Mouse (Mus musculus): Measurements from ENCODE around the gene Ghrh. TPM values are rescaled to one million over a fixed set of nuclear protein-coding genes. Genes with fewer than 3 reads are reported as not detected.
"Not testable (repeated sequence)": the region's sequence is repeated elsewhere in the genome, so short reads cannot be mapped to it uniquely, and the experiment has no call there.

The Ghrh gene
- 0.34 TPM in 1 of 2 replicates, not detected in the other for polyA plus RNA-seq (2016; fragmentation: Nextera tagmentation; extraction: Ambion mirVana)

DNA sequence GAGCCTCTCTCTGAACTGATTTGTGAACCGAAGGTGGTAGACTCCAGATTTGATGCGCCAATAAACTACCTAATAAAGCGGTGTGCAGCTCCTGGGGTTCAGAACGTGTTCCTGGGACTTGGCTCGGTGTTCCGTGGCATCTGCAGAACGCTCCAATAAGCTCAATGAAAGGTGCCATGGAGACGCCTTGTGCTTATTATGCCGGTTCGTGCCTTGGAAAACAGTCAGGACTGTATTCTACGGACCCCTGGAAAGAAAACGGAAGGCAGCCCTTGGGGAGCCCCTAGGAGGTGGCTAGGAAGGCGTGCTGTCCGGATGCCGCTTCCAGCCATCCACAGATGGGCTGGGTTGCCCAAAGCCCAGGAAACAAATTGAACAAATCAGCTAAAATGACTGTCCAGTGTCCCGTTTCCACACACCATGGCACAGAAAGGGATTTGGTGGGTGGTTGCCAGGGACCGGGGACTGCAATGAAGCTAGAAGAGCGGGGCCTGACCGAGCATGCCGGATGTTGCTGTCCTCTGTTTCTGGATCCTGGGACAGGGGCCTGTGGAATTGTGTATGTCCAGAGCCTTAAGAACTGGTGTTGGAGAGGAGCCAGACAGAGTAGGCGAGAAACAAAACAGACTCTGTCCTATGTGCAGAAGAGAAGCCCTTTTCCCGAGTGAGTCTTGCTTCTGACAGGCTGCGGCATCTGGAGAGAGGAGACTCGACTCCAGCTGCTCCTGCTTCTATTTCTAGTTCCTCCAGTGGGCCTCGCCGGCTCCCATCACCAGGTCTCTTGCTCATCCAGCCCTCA is at the start of gene Ghrh:
Gene Ghrh (minus strand): TSS at position 146 of the 799 bp plus-strand sequence.
- no peaks in the 10 kb centered on the region for H3K9me3 ChIP-seq
- no peak for DNase-seq (ENCODE audit: extremely low spot score, low spot score)
- WGBS, result 77% methylated on average over 26 of the region's 26 CpGs
- peaks cover 44% of the 10 kb centered on the region for H3K4me1 ChIP-seq
- H3K27me3 ChIP-seq (ENCODE audit: poor library complexity, severe bottlenecking), result no peaks in the 10 kb centered on the region
- H3K27ac ChIP-seq, result peak within 1 kb of the TSS; percentile 79
- no peak within 1 kb of the TSS for H3K4me3 ChIP-seq
- H3K36me3 ChIP-seq (replicated peaks), result no peaks in the 10 kb centered on the region

DNA sequence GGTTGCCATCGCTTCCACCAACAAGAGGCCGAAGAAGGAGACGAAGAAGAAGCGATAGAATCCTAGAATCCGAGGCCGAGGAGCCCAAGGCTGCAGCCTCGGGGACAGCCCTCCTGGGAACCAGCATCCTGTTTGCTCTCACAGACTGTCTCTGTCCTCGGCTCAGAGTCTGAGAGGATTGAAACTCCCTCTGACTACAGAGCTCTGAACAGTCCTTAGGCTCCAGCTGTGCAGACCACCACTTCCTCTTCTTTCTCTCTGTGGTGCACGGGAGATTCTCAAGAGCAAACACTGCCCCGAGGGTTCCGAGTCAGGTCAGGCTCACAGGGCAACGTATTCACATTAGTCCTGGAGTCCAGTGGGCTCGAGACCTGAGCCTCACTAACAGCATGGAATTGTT is 48.7 kb upstream of the Ghrh start:
- H3K27ac ChIP-seq, result peak overlapping the region; percentile 12
- peaks cover 71% of the 10 kb centered on the region for H3K36me3 ChIP-seq (replicated peaks)
- no peaks in the 10 kb centered on the region for H3K27me3 ChIP-seq (ENCODE audit: poor library complexity, severe bottlenecking)
- no peak for DNase-seq (ENCODE audit: extremely low spot score, low spot score)
- no peak overlapping the region for H3K4me3 ChIP-seq
- H3K4me1 ChIP-seq, result peaks cover 23% of the 10 kb centered on the region
- 54% methylated on average over 13 of the region's 13 CpGs for WGBS
- H3K9me3 ChIP-seq, result peaks cover 4% of the 10 kb centered on the region

DNA sequence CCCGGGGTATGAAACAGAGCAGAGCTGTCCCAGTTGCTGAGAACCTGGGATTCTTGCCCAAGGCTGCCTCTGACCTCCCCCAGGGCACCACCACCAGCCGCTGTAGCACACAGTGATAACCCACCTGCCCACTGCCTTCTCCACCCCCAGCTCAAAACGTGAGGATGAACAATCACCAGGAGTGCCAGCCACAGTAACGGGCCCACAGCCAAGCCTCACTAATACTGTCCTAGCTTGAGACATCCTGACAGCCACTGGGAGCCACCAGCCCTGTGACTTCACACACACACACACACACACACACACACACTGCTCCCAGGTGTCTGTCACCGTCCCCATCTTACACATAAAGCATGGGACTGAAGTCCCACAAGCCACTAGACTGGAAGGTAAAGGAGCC is 48.1 kb upstream of the Ghrh start:
- WGBS, result 76% methylated on average over 5 of the region's 5 CpGs
- Histone ChIP-seq H3K4me1 (peaks cover 23% of the 10 kb centered on the region), H3K9me3 (peaks cover 4% of the 10 kb centered on the region), H3K4me3 (no peak overlapping the region), H3K36me3 (replicated peaks) (peaks cover 73% of the 10 kb centered on the region), H3K27ac (peak overlapping the region; percentile 12), H3K27me3 (ENCODE audit: poor library complexity, severe bottlenecking) (no peaks in the 10 kb centered on the region)
- DNase-seq (ENCODE audit: extremely low spot score, low spot score), result no peak

DNA sequence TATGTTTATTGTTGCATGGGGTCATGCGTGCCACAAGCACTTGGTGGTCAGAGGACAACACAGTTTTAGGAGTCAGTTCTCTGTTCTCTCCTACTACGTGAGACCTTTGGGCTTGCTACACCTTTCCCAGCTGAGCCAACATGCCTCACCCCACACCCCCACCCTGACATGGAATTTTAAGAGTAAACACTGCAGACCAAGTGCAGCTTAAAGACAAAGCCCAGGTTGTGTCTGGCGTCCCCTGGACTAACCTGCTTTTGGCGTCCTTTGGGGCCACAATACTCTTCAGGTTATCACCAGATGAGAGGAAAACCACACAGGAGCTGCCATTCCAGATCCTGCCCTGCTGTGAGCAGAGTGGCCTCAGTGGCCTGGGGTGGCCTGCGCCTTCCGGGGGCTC is 47.6 kb upstream of the Ghrh start:
- H3K27ac ChIP-seq, result 0 out of 2 replicates have a peak overlapping the region, but pooled peaks have one; percentile 12
- H3K27me3 ChIP-seq (ENCODE audit: poor library complexity, severe bottlenecking), result no peaks in the 10 kb centered on the region
- H3K4me1 ChIP-seq, result peaks cover 23% of the 10 kb centered on the region
- peaks cover 77% of the 10 kb centered on the region for H3K36me3 ChIP-seq (replicated peaks)
- no peak overlapping the region for H3K4me3 ChIP-seq
- H3K9me3 ChIP-seq, result peaks cover 4% of the 10 kb centered on the region
- WGBS, result 78% methylated on average over 6 of the region's 6 CpGs
- no peak for DNase-seq (ENCODE audit: extremely low spot score, low spot score)

DNA sequence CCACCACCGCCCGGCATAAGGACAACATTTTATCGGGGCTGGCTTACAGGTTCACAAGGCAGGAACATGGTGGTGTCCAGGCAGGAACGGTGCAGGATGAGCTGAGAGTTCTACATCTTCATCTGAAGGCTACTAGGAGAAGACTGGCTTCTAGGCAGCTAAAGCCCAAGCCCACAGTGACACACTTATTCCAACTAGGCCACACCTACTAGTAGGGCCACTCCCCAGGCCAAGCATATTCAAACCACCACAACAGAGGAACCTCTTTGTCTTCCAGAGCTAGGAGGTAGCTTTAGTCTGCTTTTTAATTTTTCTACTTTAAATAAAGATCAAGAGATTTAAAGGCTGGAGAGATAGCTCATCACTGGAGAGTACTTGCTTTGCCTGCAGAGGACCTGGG is 46.2 kb upstream of the Ghrh start:
- Histone ChIP-seq H3K4me1 (peaks cover 19% of the 10 kb centered on the region), H3K9me3 (peaks cover 4% of the 10 kb centered on the region), H3K27me3 (ENCODE audit: poor library complexity, severe bottlenecking) (no peaks in the 10 kb centered on the region), H3K27ac (no peak overlapping the region), H3K36me3 (replicated peaks) (peaks cover 82% of the 10 kb centered on the region), H3K4me3 (no peak overlapping the region)
- no peak for DNase-seq (ENCODE audit: extremely low spot score, low spot score)
- 97% methylated on average over 4 of the region's 4 CpGs for WGBS

DNA sequence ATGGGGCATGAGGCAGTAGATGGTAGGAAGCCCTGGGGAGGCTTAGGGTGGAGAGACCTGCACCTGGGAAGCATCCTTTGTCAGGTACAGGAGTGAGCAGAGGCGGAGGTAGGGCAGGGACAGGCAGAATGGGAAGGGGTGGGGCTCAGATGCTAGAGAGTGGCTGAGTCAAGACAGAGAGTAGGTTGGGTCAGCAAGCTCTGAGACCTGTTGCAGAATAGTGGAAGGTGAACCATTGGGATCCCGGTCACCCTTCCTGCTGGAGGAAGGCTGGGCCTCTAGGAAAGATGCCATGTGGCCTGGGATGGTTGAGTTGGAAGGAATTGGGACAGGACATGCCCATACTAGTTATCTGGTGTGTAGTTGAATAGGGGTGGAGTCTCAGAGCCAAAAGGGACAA is 45.0 kb upstream of the Ghrh start:
- Histone ChIP-seq H3K36me3 (replicated peaks) (peaks cover 82% of the 10 kb centered on the region), H3K4me3 (no peak overlapping the region), H3K27me3 (ENCODE audit: poor library complexity, severe bottlenecking) (no peaks in the 10 kb centered on the region), H3K27ac (no peak overlapping the region), H3K4me1 (peaks cover 19% of the 10 kb centered on the region), H3K9me3 (no peaks in the 10 kb centered on the region)
- WGBS, result 88% methylated on average over 2 of the region's 2 CpGs
- DNase-seq (ENCODE audit: extremely low spot score, low spot score), result no peak

DNA sequence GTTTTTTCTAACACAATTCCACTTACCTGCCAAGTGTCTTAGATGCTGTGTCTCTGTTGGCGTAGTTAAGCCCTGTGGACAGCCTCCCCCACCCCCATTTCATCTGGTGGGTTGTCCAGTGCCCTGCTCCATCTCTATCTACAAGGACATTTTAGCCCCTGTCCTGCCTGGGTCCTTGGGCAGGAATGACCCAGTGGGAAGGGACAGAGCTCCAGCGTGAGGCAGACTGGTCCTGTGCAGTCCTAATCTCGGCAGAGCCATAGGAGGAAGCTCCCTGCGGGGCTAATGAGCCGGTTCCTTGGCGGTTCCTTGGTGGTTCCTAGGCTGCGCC is 42.2 kb upstream of the Ghrh start:
- DNase-seq (ENCODE audit: extremely low spot score, low spot score), result no peak
- peaks cover 9% of the 10 kb centered on the region for H3K4me1 ChIP-seq
- H3K27me3 ChIP-seq (ENCODE audit: poor library complexity, severe bottlenecking), result no peaks in the 10 kb centered on the region
- peaks cover 81% of the 10 kb centered on the region for H3K36me3 ChIP-seq (replicated peaks)
- no peaks in the 10 kb centered on the region for H3K9me3 ChIP-seq
- no peak overlapping the region for H3K4me3 ChIP-seq
- WGBS, result 84% methylated on average over 7 of the region's 7 CpGs
- no peak overlapping the region for H3K27ac ChIP-seq

DNA sequence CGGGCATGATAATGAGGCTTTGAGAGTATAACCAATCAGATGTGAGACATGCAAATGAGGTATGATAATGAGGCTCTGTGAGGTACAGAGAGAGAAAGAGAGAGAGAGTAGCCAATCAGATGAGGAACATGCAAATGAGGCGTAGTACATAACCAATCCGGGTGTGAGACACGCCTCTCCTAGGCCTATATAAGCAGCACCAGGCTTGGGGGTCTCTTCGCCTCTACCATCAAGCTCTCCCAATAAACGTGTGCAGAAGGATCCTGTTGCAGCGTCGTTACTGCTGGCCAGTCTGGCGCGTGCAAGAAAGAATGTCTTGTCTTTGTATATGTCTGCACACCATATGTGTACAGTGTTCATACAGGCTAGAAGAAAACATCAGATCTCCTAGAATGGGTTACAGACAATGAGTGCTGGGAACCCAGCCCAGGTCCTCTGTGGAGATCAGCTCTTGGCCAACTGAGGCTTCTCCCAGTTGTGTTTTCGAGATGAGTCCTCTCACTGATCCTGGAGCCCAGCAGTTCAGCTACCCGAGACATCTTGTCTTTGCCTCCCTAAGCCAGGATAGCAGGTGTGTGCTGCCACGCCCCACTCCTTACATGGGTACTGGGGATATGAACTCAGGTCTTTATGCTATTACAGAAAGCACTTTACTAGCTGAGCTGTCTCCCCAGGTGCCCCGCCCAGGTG is 41.7 kb upstream of the Ghrh start:
- H3K27ac ChIP-seq, result not testable (repeated sequence)
- H3K36me3 ChIP-seq (replicated peaks), result peaks cover 83% of the 10 kb centered on the region
- 94% methylated on average over 14 of the region's 14 CpGs for WGBS

DNA sequence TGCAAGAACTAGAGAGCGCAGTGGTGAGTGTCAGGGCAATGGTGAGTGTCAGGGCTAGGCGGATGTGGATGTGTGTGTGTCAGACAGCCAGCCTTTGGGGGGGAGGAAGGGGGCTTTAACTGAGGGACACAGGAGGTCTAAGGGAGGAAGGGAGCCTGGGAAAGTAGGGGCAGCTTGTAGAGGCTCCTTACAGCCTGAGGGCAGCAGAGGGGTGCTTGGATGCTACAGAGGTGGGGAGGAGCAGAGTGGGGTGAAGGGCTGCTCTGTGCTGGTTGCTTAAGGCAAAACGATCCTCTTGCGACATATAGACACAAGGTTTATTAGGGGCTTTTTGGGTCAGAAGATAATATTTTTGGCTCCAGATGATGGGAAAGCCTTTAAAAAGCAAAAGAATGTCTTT is 37.5 kb upstream of the Ghrh start:
- Histone ChIP-seq H3K4me1 (peaks cover 25% of the 10 kb centered on the region), H3K27me3 (ENCODE audit: poor library complexity, severe bottlenecking) (no peaks in the 10 kb centered on the region), H3K9me3 (no peaks in the 10 kb centered on the region), H3K4me3 (no peak overlapping the region), H3K36me3 (replicated peaks) (peaks cover 87% of the 10 kb centered on the region), H3K27ac (peak overlapping the region; percentile 62; the same call in 1 of the 2 replicates)
- no peak for DNase-seq (ENCODE audit: extremely low spot score, low spot score)
- WGBS, result 59% methylated on average over 4 of the region's 4 CpGs

More for the DNA sequence above, 41.7 kb upstream of the Ghrh start:
- not testable (repeated sequence) for H3K4me1 ChIP-seq; H3K4me3 ChIP-seq; DNase-seq (ENCODE audit: extremely low spot score, low spot score); H3K9me3 ChIP-seq; H3K27me3 ChIP-seq (ENCODE audit: poor library complexity, severe bottlenecking)

DNA sequence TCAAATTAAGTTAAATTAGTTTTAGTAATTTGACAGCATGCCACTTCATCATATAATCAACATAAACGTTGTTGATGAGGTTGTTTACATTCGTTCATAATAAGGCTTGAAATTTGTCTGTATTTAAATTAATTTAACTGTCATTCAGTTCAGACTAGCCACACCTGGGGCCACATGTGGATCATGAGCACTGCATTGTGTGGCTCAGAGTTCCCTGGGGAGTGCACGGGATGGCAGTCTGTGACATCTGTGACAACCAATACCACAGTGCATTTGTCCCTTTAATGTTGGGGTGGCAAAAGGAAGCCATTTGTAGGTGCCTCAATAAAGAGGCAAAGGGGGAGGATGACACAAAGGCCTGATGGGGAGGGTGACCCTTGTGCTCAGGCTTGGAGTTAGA is 29.7 kb upstream of the Ghrh start:
- H3K27ac ChIP-seq, result 0 out of 2 replicates have a peak overlapping the region, but pooled peaks have one; percentile 21
- H3K36me3 ChIP-seq (replicated peaks), result peaks cover 50% of the 10 kb centered on the region
- peaks cover 30% of the 10 kb centered on the region for H3K4me1 ChIP-seq
- no peaks in the 10 kb centered on the region for H3K27me3 ChIP-seq (ENCODE audit: poor library complexity, severe bottlenecking)
- 59% methylated on average over 3 of the region's 3 CpGs for WGBS
- H3K9me3 ChIP-seq, result no peaks in the 10 kb centered on the region
- no peak for DNase-seq (ENCODE audit: extremely low spot score, low spot score)
- H3K4me3 ChIP-seq, result no peak overlapping the region

DNA sequence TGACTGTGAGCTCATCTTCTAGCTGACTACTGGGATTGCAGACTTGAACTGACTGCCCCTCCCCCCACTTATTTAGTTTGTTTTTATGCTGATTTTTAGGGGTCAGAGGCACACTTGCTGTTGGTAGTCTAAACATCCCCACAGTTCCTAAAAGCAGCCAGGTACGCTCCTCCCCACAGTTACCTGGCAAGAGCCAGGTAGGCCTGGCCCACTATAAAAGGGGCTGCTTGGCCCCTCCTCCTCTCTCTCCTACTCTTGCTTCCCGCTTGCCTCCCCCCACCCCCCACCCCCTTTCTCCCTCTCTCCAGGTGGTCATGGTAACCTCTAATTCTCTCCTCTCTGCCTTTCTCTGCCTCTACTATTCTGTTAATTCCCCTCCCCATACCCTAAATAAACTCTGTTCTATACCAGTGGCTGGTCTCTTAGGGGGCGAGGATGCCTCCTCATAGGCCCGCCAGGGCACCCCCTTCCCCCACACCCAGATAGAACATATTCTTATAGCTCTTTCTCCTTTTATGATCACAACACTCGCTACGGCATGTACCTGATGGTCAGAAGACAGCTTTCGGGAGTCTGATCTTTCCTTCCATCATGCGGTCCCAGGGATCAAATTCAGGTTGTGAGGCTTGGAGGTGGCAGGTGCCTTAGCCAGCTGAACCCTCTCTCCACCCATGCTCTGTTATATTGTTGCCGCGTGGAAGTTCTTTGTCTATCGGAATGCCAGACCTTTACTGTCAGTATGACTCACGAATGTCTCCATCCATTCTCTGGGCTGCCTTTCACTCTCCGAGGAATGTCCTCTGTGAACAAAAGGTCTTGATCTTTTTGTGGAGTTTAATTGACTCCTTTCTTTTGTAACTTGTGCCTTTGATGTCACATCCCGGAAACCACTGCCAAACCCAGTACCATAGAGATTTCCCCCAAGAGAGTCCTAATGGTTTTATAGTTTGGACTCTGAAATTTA is 28.8 kb upstream of the Ghrh start:
- peak; percentile 40 for DNase-seq (ENCODE audit: extremely low spot score, low spot score)
- peak overlapping the region; percentile 31 for H3K4me3 ChIP-seq
- no peaks in the 10 kb centered on the region for H3K27me3 ChIP-seq (ENCODE audit: poor library complexity, severe bottlenecking)
- peaks cover 30% of the 10 kb centered on the region for H3K4me1 ChIP-seq
- H3K27ac ChIP-seq, result peak overlapping the region; percentile 75
- no peaks in the 10 kb centered on the region for H3K9me3 ChIP-seq
- peaks cover 47% of the 10 kb centered on the region for H3K36me3 ChIP-seq (replicated peaks)
- 11% methylated on average over 14 of the region's 14 CpGs for WGBS

DNA sequence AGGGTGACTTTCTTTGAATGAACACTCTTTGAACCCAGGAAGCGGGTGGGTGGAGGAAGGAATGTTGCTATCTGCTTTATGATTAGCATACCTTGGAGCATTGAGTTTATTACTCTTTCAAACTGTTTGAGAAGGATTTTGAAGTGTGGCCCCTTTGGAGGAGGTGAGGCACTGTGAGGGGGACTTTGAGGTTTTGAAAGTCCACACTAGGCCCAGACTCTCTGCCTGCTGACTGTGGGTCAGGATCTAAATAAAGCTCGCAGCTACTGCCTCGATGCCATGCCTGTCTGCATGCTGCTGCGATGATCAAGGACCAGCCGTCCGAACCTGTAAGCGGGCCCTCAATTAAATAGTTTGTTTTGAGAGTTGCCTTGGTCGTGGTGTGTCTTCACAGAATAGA is 27.7 kb upstream of the Ghrh start:
- 74% methylated on average over 8 of the region's 8 CpGs for WGBS
- Histone ChIP-seq H3K27ac (peak overlapping the region; percentile 75; the same call in 1 of the 2 replicates), H3K27me3 (ENCODE audit: poor library complexity, severe bottlenecking) (no peaks in the 10 kb centered on the region), H3K4me1 (peaks cover 30% of the 10 kb centered on the region), H3K36me3 (replicated peaks) (peaks cover 49% of the 10 kb centered on the region), H3K9me3 (no peaks in the 10 kb centered on the region), H3K4me3 (no peak overlapping the region)
- no peak for DNase-seq (ENCODE audit: extremely low spot score, low spot score)

All from forebrain, embryonic 10.5 days (tissue).